Mouse (Mus musculus) ovary, adult 18-20 months (tissue): ENCODE results near the gene Cdc42ep1.

Experiments
- DNase-seq: peaks from one replicate; pipeline ENCODE4 v3.0.0; 2022; ENCODE audit warnings: low spot score, mixed read lengths

Gene Cdc42ep1

GRCm38 (mm10) chr15:78842371-78843163 is at the start of gene Cdc42ep1:
Gene Cdc42ep1 (plus strand): TSS chr15:78842624.
- DNase-seq: peak; percentile 74

GRCm38 (mm10) chr15:78796196-78797059 is 46.0 kb upstream of the Cdc42ep1 start:
- DNase-seq: no peak

GRCm38 (mm10) chr15:78797060-78797329 is 45.4 kb upstream of the Cdc42ep1 start:
- DNase-seq: no peak

GRCm38 (mm10) chr15:78799029-78799428 is 43.4 kb upstream of the Cdc42ep1 start:
- DNase-seq: no peak

- no peak for DNase-seq
Measured at GRCm38 (mm10) chr15:78801571-78801970, 40.9 kb upstream of the Cdc42ep1 start.

GRCm38 (mm10) chr15:78801971-78802741 is 40.3 kb upstream of the Cdc42ep1 start:
- no peak for DNase-seq

- DNase-seq: no peak
Measured at GRCm38 (mm10) chr15:78802776-78803391, 39.5 kb upstream of the Cdc42ep1 start, which contains the start of gene Card10. Gene Card10 (minus strand): TSS chr15:78803042.

GRCm38 (mm10) chr15:78803499-78803900 is 38.9 kb upstream of the Cdc42ep1 start:
- peak; percentile 61 for DNase-seq

- no peak for DNase-seq
Measured at GRCm38 (mm10) chr15:78804326-78804725, 38.1 kb upstream of the Cdc42ep1 start.

GRCm38 (mm10) chr15:78805351-78805750 is 37.1 kb upstream of the Cdc42ep1 start:
- DNase-seq: no peak

GRCm38 (mm10) chr15:78806614-78807013 is 35.8 kb upstream of the Cdc42ep1 start:
- no peak for DNase-seq

GRCm38 (mm10) chr15:78807141-78807540 is 35.3 kb upstream of the Cdc42ep1 start:
- no peak for DNase-seq

GRCm38 (mm10) chr15:78808980-78809379 is 33.4 kb upstream of the Cdc42ep1 start:
- no peak for DNase-seq

GRCm38 (mm10) chr15:78809739-78810138 is 32.7 kb upstream of the Cdc42ep1 start:
- DNase-seq: no peak

- no peak for DNase-seq
Measured at GRCm38 (mm10) chr15:78810146-78810545, 32.3 kb upstream of the Cdc42ep1 start.

- no peak for DNase-seq
Measured at GRCm38 (mm10) chr15:78813603-78814002, 28.8 kb upstream of the Cdc42ep1 start.

- no peak for DNase-seq
Measured at GRCm38 (mm10) chr15:78815314-78816073, 26.9 kb upstream of the Cdc42ep1 start.

- DNase-seq: no peak
Measured at GRCm38 (mm10) chr15:78816074-78816391, 26.4 kb upstream of the Cdc42ep1 start.

- no peak for DNase-seq
Measured at GRCm38 (mm10) chr15:78826213-78827204, 15.9 kb upstream of the Cdc42ep1 start.

GRCm38 (mm10) chr15:78828315-78828714 is 14.1 kb upstream of the Cdc42ep1 start:
- DNase-seq: no peak
